8 mouse cellular contexts compared by ENCODE assay signal in the genomic region with DNA sequence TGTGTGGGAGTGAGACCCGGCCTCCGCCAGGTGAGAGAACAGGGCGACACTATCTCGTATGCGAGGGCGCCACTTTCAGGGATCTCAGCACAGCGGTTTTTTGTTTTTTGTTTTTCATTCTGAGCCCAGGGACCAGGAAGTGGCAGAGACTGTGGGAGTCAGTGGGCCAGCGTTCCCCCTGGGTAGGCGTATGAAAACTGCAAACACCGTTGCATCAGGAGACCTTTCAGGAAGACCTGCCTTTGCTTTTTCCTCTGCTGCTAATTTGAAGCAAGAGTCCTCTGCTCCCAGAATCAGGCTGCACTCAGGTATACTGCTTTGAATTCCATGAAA. TPM values are rescaled to one million over a fixed set of nuclear protein-coding genes. Genes with fewer than 3 reads are reported as not detected.
DNase-seq lines count a peak whose midpoint lies in the region; ATAC-seq and TF ChIP-seq lines count a peak whose summit lies in the region.

No protein-coding gene starts in this region.

- H3K4me3 ChIP-seq in heart, embryonic 15.5 days = peak overlapping the region; percentile 52
- H3K4me3 ChIP-seq in bone marrow, adult 2 months (replicated peaks; ENCODE audit: control insufficient read depth, low read depth, low read length) = peak overlapping the region; percentile 58

- no peak for ATAC-seq in heart, embryonic 15.5 days (replicated peaks; ENCODE audit: insufficient number of reproducible peaks, insufficient read depth, low FRiP score, low read depth)
- ATAC-seq in granulocyte monocyte progenitor cell, adult 5-6 weeks (replicated peaks; ENCODE audit: poor library complexity, severe bottlenecking) = peak; percentile 44
- ATAC-seq in megakaryocyte, adult 5-6 weeks (ENCODE audit: poor library complexity, severe bottlenecking) = peak; percentile 47

- H3K4me1 ChIP-seq in heart, embryonic 15.5 days (replicated peaks) = peaks cover 10% of the 10 kb centered on the region; the same call in 1 of the 2 replicates
- H3K4me1 ChIP-seq in bone marrow, adult 2 months (ENCODE audit: control insufficient read depth, insufficient read depth, low read length) = no peaks in the 10 kb centered on the region

- H3K4me2 ChIP-seq in heart, embryonic 15.5 days = peak overlapping the region; percentile 95

- no peak overlapping the region for H3K27ac ChIP-seq in heart, embryonic 15.5 days
- peak overlapping the region; percentile 69 for H3K27ac ChIP-seq in bone marrow, adult 2 months (ENCODE audit: control insufficient read depth, insufficient read depth, low read depth, low read length, poor library complexity)

- TF ChIP-seq CTCF in bone marrow, adult 2 months (IDR thresholded peaks at IDR 0.05; ENCODE audit: control insufficient read depth, insufficient read depth, low read length) = no peak

- no peak for DNase-seq in heart, adult 18-20 months
- DNase-seq in adrenal gland, postnatal 4 days (ENCODE audit: low spot score in 2 of 2) = no peak
- no peak for DNase-seq in layer of hippocampus, postnatal 36 days
- DNase-seq in left cerebral cortex, adult 11 months (ENCODE audit: low spot score) = no peak

- TF ChIP-seq POLR2A in bone marrow, adult 2 months (IDR thresholded peaks at IDR 0.05; ENCODE audit: borderline replicate concordance, control insufficient read depth, low read depth, low read length) = no peak

- peaks cover 12% of the 10 kb centered on the region for H3K27me3 ChIP-seq in heart, embryonic 15.5 days

- H3K9me3 ChIP-seq in heart, embryonic 15.5 days (replicated peaks) = no peaks in the 10 kb centered on the region

- 3% methylated on average over 10 of the region's 10 CpGs for WGBS in heart, embryonic 15.5 days
- WGBS in bone marrow, adult 2 months = 3% methylated on average over 10 of the region's 10 CpGs

- no peak overlapping the region; the same call in 1 of the 2 replicates for H3K9ac ChIP-seq in heart, embryonic 15.5 days

- H3K36me3 ChIP-seq in heart, embryonic 15.5 days = no peaks in the 10 kb centered on the region

RNA-seq across cellular contexts. Expression of gene Slco4c1, which starts 0.4 kb away (rescaled TPM):
- polyA plus RNA-seq in heart, embryonic 15.5 days (2015; fragmentation: Nextera tagmentation; extraction: Ambion mirVana) = 0.19 and 0.39 TPM in 2 replicates
- under 1 TPM in 1 of 2 experiments, not detected in 1; 0.10 TPM for total RNA-seq in heart, adult 18-20 months (2021)
- 1.1 and 1.4 TPM in 2 replicates for polyA plus RNA-seq in bone marrow, adult 2 months (2011; ENCODE audit: insufficient read depth, insufficient read length, low replicate concordance, missing spikeins)
- 0.85 and 0.92 TPM in 2 replicates for total RNA-seq in granulocyte monocyte progenitor cell, adult 5-6 weeks (2014; fragmentation: Nextera tagmentation)
- total RNA-seq in granulocyte monocyte progenitor cell, adult 5-6 weeks (2017) = 0.52 and 1.1 TPM in 2 replicates
- total RNA-seq in megakaryocyte, adult 5-6 weeks (2015) = 12.8 and 15.9 TPM in 2 replicates
- total RNA-seq in megakaryocyte, adult 5-6 weeks (2017) = 9.1 and 13.3 TPM in 2 replicates
- total RNA-seq in adrenal gland, postnatal 4 days (2021) = under 1 TPM; 0.34 to 0.39 TPM
- total RNA-seq in layer of hippocampus, postnatal 36 days (2021) = 1 to 10 TPM; 2.0 to 2.1 TPM
